ENCODE assay signal across 13 mouse cellular contexts in the genomic region with DNA sequence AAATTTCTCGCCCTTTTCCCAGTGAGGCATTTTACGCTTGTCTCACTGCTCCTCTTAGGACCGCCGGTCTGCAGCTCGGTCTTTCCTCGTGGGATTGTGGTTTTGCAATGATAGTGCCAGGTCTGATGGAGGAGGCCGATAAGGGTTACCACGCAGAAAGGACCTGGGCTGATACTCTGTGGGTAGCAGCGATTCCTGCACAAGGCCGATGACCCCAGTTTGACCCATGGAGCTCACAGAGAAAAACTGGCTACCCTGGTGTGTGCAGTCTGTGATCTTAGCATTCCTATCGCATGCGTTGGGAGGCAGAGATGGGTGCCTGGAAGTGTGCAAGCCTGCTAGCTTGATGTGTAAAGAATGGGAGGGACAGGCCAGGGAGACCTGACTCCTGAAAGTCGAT. TPM values are rescaled to one million over a fixed set of nuclear protein-coding genes. Genes with fewer than 3 reads are reported as not detected.
DNase-seq lines count a peak whose midpoint lies in the region; ATAC-seq and TF ChIP-seq lines count a peak whose summit lies in the region.
"Had no signal": no experiment of that assay in that cellular context is flagged by ENCODE, and none has a peak within 500 bp of the region (broad histone marks: within the 10 kb centered on the region; RNA-seq: fewer than 3 reads in every experiment).

No protein-coding gene starts in this region.

- 26% methylated on average over 13 of the region's 13 CpGs for WGBS in heart, embryonic 15.5 days
- WGBS in stomach, embryonic 14.5 days: 42% methylated on average over 13 of the region's 13 CpGs
- WGBS in stomach, postnatal 0 days: 44% methylated on average over 13 of the region's 13 CpGs
- 67% methylated on average over 13 of the region's 13 CpGs for WGBS in forebrain, postnatal 0 days
- 46% methylated on average over 13 of the region's 13 CpGs for WGBS in intestine, embryonic 16.5 days

- no peak for TF ChIP-seq EP300 in stomach, postnatal 0 days (optimal IDR thresholded peaks at IDR 0.05)

- no peaks in the 10 kb centered on the region for H3K36me3 ChIP-seq in heart, embryonic 15.5 days
- H3K36me3 ChIP-seq in stomach, embryonic 14.5 days (ENCODE audit: control insufficient read depth, insufficient read depth, low read length): no peaks in the 10 kb centered on the region
- no peaks in the 10 kb centered on the region for H3K36me3 ChIP-seq in stomach, postnatal 0 days (ENCODE audit: control insufficient read depth, insufficient read depth, low read length)
- H3K36me3 ChIP-seq in megakaryocyte, embryonic 14.5 days (replicated peaks; ENCODE audit: low read length): no peaks in the 10 kb centered on the region
- H3K36me3 ChIP-seq in forebrain, postnatal 0 days (ENCODE audit: insufficient read depth): no peaks in the 10 kb centered on the region
- H3K36me3 ChIP-seq in intestine, embryonic 16.5 days (ENCODE audit: control insufficient read depth, insufficient read depth, low read length): no peaks in the 10 kb centered on the region
- H3K36me3 ChIP-seq: embryonic facial prominence, embryonic 15.5 days; hindbrain, embryonic 15.5 days; liver, embryonic 15.5 days had no signal

- H3K4me1 ChIP-seq in heart, embryonic 15.5 days (replicated peaks): peaks cover 23% of the 10 kb centered on the region
- peaks cover 10% of the 10 kb centered on the region; the same call in 1 of the 2 replicates for H3K4me1 ChIP-seq in stomach, embryonic 14.5 days (ENCODE audit: control insufficient read depth, insufficient read depth, low read length)
- H3K4me1 ChIP-seq in stomach, postnatal 0 days (replicated peaks; ENCODE audit: control insufficient read depth, insufficient read depth): no peaks in the 10 kb centered on the region; the same call in 1 of the 2 replicates
- peaks cover 20% of the 10 kb centered on the region for H3K4me1 ChIP-seq in megakaryocyte, embryonic 14.5 days
- peaks cover 7% of the 10 kb centered on the region; the same call in 1 of the 2 replicates for H3K4me1 ChIP-seq in forebrain, postnatal 0 days (ENCODE audit: insufficient read depth)
- 0 out of 2 replicates have a peak, but pooled peaks cover 10% of the 10 kb centered on the region for H3K4me1 ChIP-seq in intestine, embryonic 16.5 days (ENCODE audit: control insufficient read depth, insufficient read depth, low read length)
- H3K4me1 ChIP-seq: liver, embryonic 15.5 days had no signal

- no peaks in the 10 kb centered on the region for H3K9me3 ChIP-seq in heart, embryonic 15.5 days (replicated peaks)
- H3K9me3 ChIP-seq in stomach, embryonic 14.5 days (ENCODE audit: control insufficient read depth, low read depth, low read length): no peaks in the 10 kb centered on the region
- H3K9me3 ChIP-seq in stomach, postnatal 0 days (ENCODE audit: control insufficient read depth, low read length): no peaks in the 10 kb centered on the region
- H3K9me3 ChIP-seq in megakaryocyte, embryonic 14.5 days: no peaks in the 10 kb centered on the region
- no peaks in the 10 kb centered on the region for H3K9me3 ChIP-seq in forebrain, postnatal 0 days (ENCODE audit: low read length)
- no peaks in the 10 kb centered on the region for H3K9me3 ChIP-seq in intestine, embryonic 16.5 days (ENCODE audit: control insufficient read depth, low read length)
- H3K9me3 ChIP-seq: embryonic facial prominence, embryonic 15.5 days; hindbrain, embryonic 15.5 days; liver, embryonic 15.5 days had no signal

- intact Hi-C loops in heart, postnatal 14 days (cut with DNase I): no loop called here

- H3K4me3 ChIP-seq in heart, embryonic 15.5 days: no peak overlapping the region
- no peak overlapping the region for H3K4me3 ChIP-seq in stomach, embryonic 14.5 days (ENCODE audit: low read depth, low read length)
- no peak overlapping the region for H3K4me3 ChIP-seq in stomach, postnatal 0 days (ENCODE audit: low read depth, low read length)
- H3K4me3 ChIP-seq in megakaryocyte, embryonic 14.5 days (replicated peaks): peak overlapping the region; percentile 77
- H3K4me3 ChIP-seq in forebrain, postnatal 0 days (ENCODE audit: low read depth, low read length): no peak overlapping the region
- no peak overlapping the region for H3K4me3 ChIP-seq in intestine, embryonic 16.5 days (ENCODE audit: low read length)
- H3K4me3 ChIP-seq: embryonic facial prominence, embryonic 15.5 days; hindbrain, embryonic 15.5 days; liver, embryonic 15.5 days had no signal

- 0 out of 2 replicates have a peak overlapping the region, but pooled peaks have one; percentile 23 for H3K4me2 ChIP-seq in heart, embryonic 15.5 days
- H3K4me2 ChIP-seq in stomach, embryonic 14.5 days (replicated peaks; ENCODE audit: low read depth, low read length): no peak overlapping the region
- H3K4me2 ChIP-seq in stomach, postnatal 0 days (replicated peaks; ENCODE audit: low read depth): no peak overlapping the region
- H3K4me2 ChIP-seq in forebrain, postnatal 0 days (ENCODE audit: low read depth): no peak overlapping the region
- no peak overlapping the region for H3K4me2 ChIP-seq in intestine, embryonic 16.5 days (ENCODE audit: low read depth, low read length)
- H3K4me2 ChIP-seq: embryonic facial prominence, embryonic 15.5 days; hindbrain, embryonic 15.5 days; liver, embryonic 15.5 days had no signal

- no peak; the same call in 1 of the 2 replicates for ATAC-seq in heart, embryonic 15.5 days (replicated peaks; ENCODE audit: insufficient number of reproducible peaks, insufficient read depth, low FRiP score, low read depth)
- peak; percentile 39; the same call in 1 of the 2 replicates for ATAC-seq in stomach, embryonic 14.5 days (ENCODE audit: insufficient number of reproducible peaks, insufficient read depth, low FRiP score, low read depth)
- no peak for ATAC-seq in stomach, postnatal 0 days (ENCODE audit: low FRiP score, low TSS enrichment)
- ATAC-seq in forebrain, postnatal 0 days: no peak
- ATAC-seq in intestine, embryonic 16.5 days: no peak

- TF ChIP-seq CTCF in stomach, postnatal 0 days (IDR thresholded peaks at IDR 0.05; ENCODE audit: low read depth): no peak
- no peak for TF ChIP-seq CTCF in forebrain, postnatal 0 days (IDR thresholded peaks at IDR 0.05; ENCODE audit: low read depth)

- no peak overlapping the region for H3K9ac ChIP-seq in heart, embryonic 15.5 days
- no peak overlapping the region for H3K9ac ChIP-seq in stomach, embryonic 14.5 days (replicated peaks; ENCODE audit: low read depth, low read length)
- H3K9ac ChIP-seq in stomach, postnatal 0 days (ENCODE audit: low read length): no peak overlapping the region
- no peak overlapping the region for H3K9ac ChIP-seq in forebrain, postnatal 0 days
- no peak overlapping the region for H3K9ac ChIP-seq in intestine, embryonic 16.5 days (ENCODE audit: low read depth, low read length)
- H3K9ac ChIP-seq: embryonic facial prominence, embryonic 15.5 days; hindbrain, embryonic 15.5 days; liver, embryonic 15.5 days had no signal

- no peak overlapping the region for H3K27ac ChIP-seq in heart, embryonic 15.5 days
- no peak overlapping the region for H3K27ac ChIP-seq in stomach, embryonic 14.5 days (ENCODE audit: low read length)
- no peak overlapping the region for H3K27ac ChIP-seq in stomach, postnatal 0 days (replicated peaks)
- no peak overlapping the region for H3K27ac ChIP-seq in forebrain, postnatal 0 days (ENCODE audit: low read depth, low read length)
- no peak overlapping the region for H3K27ac ChIP-seq in intestine, embryonic 16.5 days (ENCODE audit: low read length)
- H3K27ac ChIP-seq: embryonic facial prominence, embryonic 15.5 days; hindbrain, embryonic 15.5 days; liver, embryonic 15.5 days had no signal

- no peaks in the 10 kb centered on the region for H3K27me3 ChIP-seq in heart, embryonic 15.5 days
- H3K27me3 ChIP-seq in stomach, embryonic 14.5 days (ENCODE audit: control insufficient read depth, insufficient read depth, low read length): no peaks in the 10 kb centered on the region
- H3K27me3 ChIP-seq in stomach, postnatal 0 days (ENCODE audit: control insufficient read depth, insufficient read depth, low read length): no peaks in the 10 kb centered on the region
- peaks cover 12% of the 10 kb centered on the region for H3K27me3 ChIP-seq in megakaryocyte, embryonic 14.5 days (replicated peaks)
- H3K27me3 ChIP-seq in forebrain, postnatal 0 days (ENCODE audit: insufficient read depth, low read length): no peaks in the 10 kb centered on the region
- no peaks in the 10 kb centered on the region for H3K27me3 ChIP-seq in intestine, embryonic 16.5 days (replicated peaks; ENCODE audit: control insufficient read depth, insufficient read depth, low read length)
- H3K27me3 ChIP-seq: embryonic facial prominence, embryonic 15.5 days; hindbrain, embryonic 15.5 days; liver, embryonic 15.5 days had no signal

- DNase-seq in heart, postnatal 14 days: no peak
- DNase-seq in stomach, postnatal 0 days (ENCODE audit: low spot score): no peak
- DNase-seq in forebrain, postnatal 0 days: no peak
- no peak for DNase-seq in kidney, adult 9 months

RNA-seq across cellular contexts. Expression of gene Gm11077, which starts 46.3 kb away (rescaled TPM):
- polyA plus RNA-seq in heart, embryonic 15.5 days (2015; fragmentation: Nextera tagmentation; extraction: Ambion mirVana): not detected in 2 replicates
- not detected for total RNA-seq in heart, postnatal 14 days (2021)
- polyA plus RNA-seq in stomach, embryonic 14.5 days (2014; fragmentation: Nextera tagmentation; extraction: Ambion mirVana): not detected in 2 replicates
- polyA plus RNA-seq in stomach, postnatal 0 days (2015; fragmentation: Nextera tagmentation; extraction: Ambion mirVana): not detected in 2 replicates
- not detected in 2 replicates for polyA plus RNA-seq in megakaryocyte, embryonic 14.5 days (2012; ENCODE audit: insufficient read depth, low replicate concordance)
- not detected in 2 replicates for total RNA-seq in forebrain, postnatal 0 days (2014; rRNA removed)
- not detected in 2 replicates for polyA plus RNA-seq in forebrain, postnatal 0 days (2015; fragmentation: Nextera tagmentation; extraction: Ambion mirVana)
- not detected in 2 replicates for polyA plus RNA-seq in intestine, embryonic 16.5 days (2015; fragmentation: Nextera tagmentation; extraction: Ambion mirVana)
- total RNA-seq: layer of hippocampus, adult 8-10 months had no signal
- polyA plus RNA-seq: embryonic facial prominence, embryonic 15.5 days; frontal cortex, adult 2 months; hindbrain, embryonic 15.5 days; liver, embryonic 15.5 days had no signal
